Mouse (Mus musculus): ENCODE measurements around the gene Mphosph9.

DNA sequence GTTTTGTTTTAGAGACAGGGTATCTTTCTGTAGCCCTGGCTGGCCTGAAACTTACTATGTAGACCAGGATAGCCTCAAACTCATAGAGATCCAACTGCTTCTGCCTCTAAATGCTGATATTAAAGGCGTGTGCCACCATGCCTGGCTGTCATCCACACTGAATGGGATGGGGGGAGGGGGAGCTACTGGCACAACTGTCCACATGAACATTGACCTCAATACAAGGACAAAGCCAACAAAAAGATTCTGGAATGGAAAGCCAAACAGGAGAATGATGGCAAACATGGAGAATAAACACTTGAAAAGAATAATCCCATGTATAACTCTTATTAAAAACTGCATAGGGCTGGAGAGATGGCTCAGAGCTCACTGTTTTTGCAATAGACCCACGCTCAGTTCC is 44.9 kb downstream of the Mphosph9 start:
- TF ChIP-seq POLR2AphosphoS2 (IDR thresholded peaks at IDR 0.05; ENCODE audit: insufficient read length, low read depth) (no peak), E2F4 (IDR thresholded peaks at IDR 0.05; ENCODE audit: insufficient read depth) (no peak), TCF12 (IDR thresholded peaks at IDR 0.05; ENCODE audit: insufficient read depth, poor library complexity, severe bottlenecking) (no peak), POLR2A (IDR thresholded peaks at IDR 0.05; ENCODE audit: insufficient read length, low read depth) (no peak), USF1 (IDR thresholded peaks at IDR 0.05; ENCODE audit: low read depth) (no peak), MYOD1 (IDR thresholded peaks at IDR 0.05; ENCODE audit: control insufficient read depth in 1 of 3, insufficient read length in 2 of 3, low read depth in 2 of 3) (no peak), MYOG (IDR thresholded peaks at IDR 0.05; ENCODE audit: control insufficient read depth in 1 of 3, insufficient read depth in 1 of 3, insufficient read length in 2 of 3, low read depth in 2 of 3) (no peak), MAX (IDR thresholded peaks at IDR 0.05; ENCODE audit: low read depth) (no peak), CEBPB (IDR thresholded peaks at IDR 0.05; ENCODE audit: insufficient read depth, poor library complexity, severe bottlenecking) (no peak)
